Mouse (Mus musculus): ENCODE measurements around the gene Brd4. TPM values are rescaled to one million over a fixed set of nuclear protein-coding genes. Genes with fewer than 3 reads are reported as not detected.
"Not testable (repeated sequence)": the region's sequence is repeated elsewhere in the genome, so short reads cannot be mapped to it uniquely, and the experiment has no call there.

Brd4 gene
- polyA plus RNA-seq, 1 experiment from 2014 or later, result 82.2 TPM

DNA sequence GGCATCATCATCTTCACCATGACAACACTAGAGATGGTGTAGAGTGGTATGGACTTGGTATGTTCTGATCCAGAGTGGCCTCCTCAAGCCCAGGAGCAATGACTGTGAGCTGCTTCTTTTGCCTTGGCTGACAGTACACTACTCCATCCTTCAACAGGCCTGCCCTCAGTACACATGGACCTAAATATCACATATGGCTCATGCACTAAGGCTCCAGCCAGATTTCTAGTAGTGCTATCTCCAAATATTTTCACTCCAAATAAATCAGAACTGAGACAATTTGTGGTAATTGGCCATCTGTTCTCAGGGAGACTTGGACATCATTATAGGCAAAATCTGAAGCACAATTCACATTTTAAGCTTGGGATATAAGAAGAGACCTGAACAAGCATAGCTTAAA lies 51.3 kb downstream of the Brd4 start:
- Histone ChIP-seq H3K4me3 (ENCODE audit: low read depth, low read length) (no peak overlapping the region), H3K36me3 (ENCODE audit: control insufficient read depth, insufficient read depth, low read length) (peaks cover 5% of the 10 kb centered on the region; the same call in 1 of the 2 replicates), H3K27me3 (ENCODE audit: control insufficient read depth, insufficient read depth, low read length) (no peaks in the 10 kb centered on the region), H3K9me3 (ENCODE audit: control insufficient read depth, low read length) (no peaks in the 10 kb centered on the region), H3K27ac (ENCODE audit: low read depth, low read length) (no peak overlapping the region), H3K9ac (replicated peaks; ENCODE audit: low read depth, low read length) (no peak overlapping the region), H3K4me1 (ENCODE audit: control insufficient read depth, insufficient read depth, low read length) (peaks cover 6% of the 10 kb centered on the region; the same call in 1 of the 2 replicates), H3K4me2 (ENCODE audit: low read depth, low read length) (no peak overlapping the region)
- no peak for ATAC-seq (ENCODE audit: low read depth)

DNA sequence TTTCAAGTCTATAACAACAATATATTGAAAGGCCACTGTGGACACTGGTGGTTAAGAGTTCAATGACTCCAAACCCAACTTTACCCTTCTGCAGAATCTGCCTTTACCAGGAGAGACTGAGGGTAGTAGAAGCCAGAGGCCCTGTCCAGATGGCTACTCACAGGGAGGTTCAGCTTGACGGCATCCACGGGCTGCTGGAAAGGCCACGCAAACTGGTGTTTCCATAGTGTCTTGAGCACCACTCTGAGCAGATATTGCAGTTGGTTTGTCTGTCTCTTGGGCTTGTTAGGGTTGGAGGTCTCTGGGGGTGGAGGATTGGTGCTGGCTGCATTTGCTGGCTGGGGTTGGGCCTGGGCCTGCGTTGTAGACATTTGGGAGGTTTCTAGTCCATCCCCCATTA lies 55.3 kb downstream of the Brd4 start:
- H3K4me3 ChIP-seq (ENCODE audit: low read depth, low read length), result no peak overlapping the region
- H3K9me3 ChIP-seq (ENCODE audit: control insufficient read depth, low read length), result no peaks in the 10 kb centered on the region
- no peak overlapping the region for H3K4me2 ChIP-seq (ENCODE audit: low read depth, low read length)
- 94% methylated on average over 4 of the region's 4 CpGs for WGBS
- H3K9ac ChIP-seq (replicated peaks; ENCODE audit: low read depth, low read length), result no peak overlapping the region
- H3K36me3 ChIP-seq (ENCODE audit: control insufficient read depth, insufficient read depth, low read length), result peaks cover 18% of the 10 kb centered on the region; the same call in 1 of the 2 replicates
- H3K4me1 ChIP-seq (ENCODE audit: control insufficient read depth, insufficient read depth, low read length), result no peaks in the 10 kb centered on the region
- H3K27me3 ChIP-seq (ENCODE audit: control insufficient read depth, insufficient read depth, low read length), result no peaks in the 10 kb centered on the region
- no peak for ATAC-seq (ENCODE audit: low read depth)
- H3K27ac ChIP-seq (ENCODE audit: low read depth, low read length), result no peak overlapping the region

DNA sequence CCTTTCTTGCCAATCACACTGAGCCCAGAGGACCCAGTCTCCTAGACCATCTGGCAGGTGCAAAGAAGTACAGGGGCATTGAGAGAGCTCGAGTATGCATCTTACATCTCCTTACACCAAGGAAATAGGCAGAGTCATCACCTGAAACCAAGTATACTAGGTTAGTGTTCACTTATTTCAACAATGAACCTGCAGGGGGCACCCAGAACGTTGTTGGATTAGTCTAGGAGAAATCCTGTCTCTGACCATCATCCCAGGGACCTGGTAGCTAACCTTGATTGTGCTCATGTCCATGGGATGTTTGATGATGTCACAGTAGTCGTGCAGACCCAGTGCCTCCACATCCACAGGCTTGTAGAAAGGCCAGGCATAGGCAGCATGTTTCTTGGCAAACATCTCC lies 63.6 kb downstream of the Brd4 start:
- no peak for ATAC-seq (ENCODE audit: low read depth)
- peaks cover 61% of the 10 kb centered on the region for H3K36me3 ChIP-seq (ENCODE audit: control insufficient read depth, insufficient read depth, low read length)
- no peak overlapping the region for H3K4me3 ChIP-seq (ENCODE audit: low read depth, low read length)
- no peaks in the 10 kb centered on the region for H3K27me3 ChIP-seq (ENCODE audit: control insufficient read depth, insufficient read depth, low read length)
- no peak overlapping the region for H3K4me2 ChIP-seq (ENCODE audit: low read depth, low read length)
- no peak overlapping the region for H3K9ac ChIP-seq (replicated peaks; ENCODE audit: low read depth, low read length)
- no peaks in the 10 kb centered on the region for H3K4me1 ChIP-seq (ENCODE audit: control insufficient read depth, insufficient read depth, low read length)
- H3K9me3 ChIP-seq (ENCODE audit: control insufficient read depth, low read length), result no peaks in the 10 kb centered on the region
- H3K27ac ChIP-seq (ENCODE audit: low read depth, low read length), result no peak overlapping the region
- 75% methylated on average over 3 of the region's 3 CpGs for WGBS

DNA sequence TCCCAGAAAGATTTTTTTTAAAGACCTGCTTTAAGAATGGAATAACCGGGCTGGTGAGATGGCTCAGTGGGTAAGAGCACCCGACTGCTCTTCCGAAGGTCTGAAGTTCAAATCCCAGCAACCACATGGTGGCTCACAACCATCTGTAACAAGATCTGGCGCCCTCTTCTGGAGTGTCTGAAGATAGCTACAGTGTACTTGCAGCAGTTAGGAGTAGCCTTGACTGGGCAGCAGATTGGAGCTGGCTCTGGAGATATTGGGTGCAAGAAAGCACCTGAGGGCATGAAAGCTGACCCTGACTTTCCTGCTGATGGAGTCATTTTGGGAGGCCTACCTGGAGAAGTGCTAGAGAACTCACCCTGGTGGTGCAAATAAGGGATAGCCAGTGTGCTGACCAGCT lies 68.9 kb downstream of the Brd4 start:
- not testable (repeated sequence) for H3K4me1 ChIP-seq (ENCODE audit: control insufficient read depth, insufficient read depth, low read length); H3K4me3 ChIP-seq (ENCODE audit: low read depth, low read length); ATAC-seq (ENCODE audit: low read depth); H3K27ac ChIP-seq (ENCODE audit: low read depth, low read length); H3K27me3 ChIP-seq (ENCODE audit: control insufficient read depth, insufficient read depth, low read length); H3K9me3 ChIP-seq (ENCODE audit: control insufficient read depth, low read length); H3K9ac ChIP-seq (replicated peaks; ENCODE audit: low read depth, low read length); H3K4me2 ChIP-seq (ENCODE audit: low read depth, low read length)
- WGBS, result 78% methylated on average over 4 of the region's 4 CpGs
- H3K36me3 ChIP-seq (ENCODE audit: control insufficient read depth, insufficient read depth, low read length), result peaks cover 66% of the 10 kb centered on the region

DNA sequence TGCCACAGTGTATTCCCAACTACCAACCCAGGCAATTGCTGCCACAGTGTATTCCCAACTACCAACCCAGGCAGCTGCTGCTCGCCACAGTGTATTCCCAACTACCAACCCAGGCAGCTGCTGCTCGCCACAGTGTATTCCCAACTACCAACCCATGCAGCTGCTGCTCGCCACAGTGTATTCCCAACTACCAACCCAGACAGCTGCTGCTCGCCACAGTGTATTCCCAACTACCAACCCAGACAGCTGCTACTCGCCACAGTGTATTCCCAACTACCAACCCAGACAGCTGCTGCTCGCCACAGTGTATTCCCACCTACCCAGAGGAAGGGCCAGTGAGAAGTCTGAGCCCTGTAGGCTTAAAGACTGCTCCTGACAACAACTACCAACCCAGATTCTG lies 73.0 kb downstream of the Brd4 start:
- H3K4me1 ChIP-seq (ENCODE audit: control insufficient read depth, insufficient read depth, low read length); ATAC-seq (ENCODE audit: low read depth); H3K4me3 ChIP-seq (ENCODE audit: low read depth, low read length); H3K27ac ChIP-seq (ENCODE audit: low read depth, low read length); H3K9ac ChIP-seq (replicated peaks; ENCODE audit: low read depth, low read length); H3K4me2 ChIP-seq (ENCODE audit: low read depth, low read length); H3K27me3 ChIP-seq (ENCODE audit: control insufficient read depth, insufficient read depth, low read length); H3K9me3 ChIP-seq (ENCODE audit: control insufficient read depth, low read length): not testable (repeated sequence)
- peaks cover 74% of the 10 kb centered on the region for H3K36me3 ChIP-seq (ENCODE audit: control insufficient read depth, insufficient read depth, low read length)
- WGBS, result 91% methylated on average over 6 of the region's 6 CpGs

DNA sequence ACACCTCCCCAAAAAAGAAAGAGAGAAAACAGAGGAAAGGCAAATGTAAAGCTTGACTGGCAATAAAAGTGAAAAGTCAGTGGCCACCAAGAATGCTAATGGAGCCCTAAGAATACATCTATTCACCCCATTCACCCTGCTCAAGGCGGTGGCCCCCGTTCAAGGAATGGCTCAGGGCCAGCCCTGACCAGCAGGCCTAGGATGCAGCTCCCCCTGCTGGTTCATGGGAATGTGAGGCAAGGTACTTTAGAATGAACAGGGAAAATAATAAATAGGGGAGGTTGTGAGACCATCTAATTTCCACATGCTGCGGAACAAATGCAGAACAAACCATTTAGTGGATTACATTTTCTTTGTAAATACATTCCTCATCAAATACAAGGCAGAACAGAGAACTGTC lies 74.8 kb downstream of the Brd4 start:
- Histone ChIP-seq H3K36me3 (ENCODE audit: control insufficient read depth, insufficient read depth, low read length) (peaks cover 73% of the 10 kb centered on the region), H3K9ac (replicated peaks; ENCODE audit: low read depth, low read length) (no peak overlapping the region), H3K4me3 (ENCODE audit: low read depth, low read length) (no peak overlapping the region), H3K4me2 (ENCODE audit: low read depth, low read length) (no peak overlapping the region), H3K4me1 (ENCODE audit: control insufficient read depth, insufficient read depth, low read length) (no peaks in the 10 kb centered on the region), H3K27me3 (ENCODE audit: control insufficient read depth, insufficient read depth, low read length) (no peaks in the 10 kb centered on the region), H3K9me3 (ENCODE audit: control insufficient read depth, low read length) (no peaks in the 10 kb centered on the region), H3K27ac (ENCODE audit: low read depth, low read length) (0 out of 2 replicates have a peak overlapping the region, but pooled peaks have one; percentile 39)
- 28% methylated on average over 3 of the region's 3 CpGs for WGBS
- ATAC-seq (ENCODE audit: low read depth), result peak; percentile 71; the same call in 1 of the 2 replicates

DNA sequence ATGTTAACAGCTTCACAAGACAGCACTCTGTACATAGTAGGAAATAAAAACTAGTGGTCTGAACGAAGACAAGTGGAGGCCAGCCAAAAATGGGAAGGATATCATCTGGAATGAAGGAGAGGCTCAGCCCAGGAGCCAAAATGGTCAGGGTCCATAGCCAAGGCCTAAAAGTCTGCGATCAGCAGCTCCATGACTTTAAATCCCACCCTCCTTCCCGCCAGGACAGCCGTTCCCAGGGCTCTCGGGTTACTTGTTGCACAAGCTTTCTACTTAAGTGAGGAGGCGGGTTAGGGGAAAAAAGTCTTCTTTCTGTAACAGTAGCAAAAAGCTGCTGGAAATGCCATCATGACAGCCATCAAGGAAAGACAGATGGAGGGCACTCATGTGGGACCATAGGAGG lies 75.4 kb downstream of the Brd4 start:
- no peak overlapping the region for H3K4me3 ChIP-seq (ENCODE audit: low read depth, low read length)
- no peak overlapping the region for H3K9ac ChIP-seq (replicated peaks; ENCODE audit: low read depth, low read length)
- peaks cover 70% of the 10 kb centered on the region for H3K36me3 ChIP-seq (ENCODE audit: control insufficient read depth, insufficient read depth, low read length)

DNA sequence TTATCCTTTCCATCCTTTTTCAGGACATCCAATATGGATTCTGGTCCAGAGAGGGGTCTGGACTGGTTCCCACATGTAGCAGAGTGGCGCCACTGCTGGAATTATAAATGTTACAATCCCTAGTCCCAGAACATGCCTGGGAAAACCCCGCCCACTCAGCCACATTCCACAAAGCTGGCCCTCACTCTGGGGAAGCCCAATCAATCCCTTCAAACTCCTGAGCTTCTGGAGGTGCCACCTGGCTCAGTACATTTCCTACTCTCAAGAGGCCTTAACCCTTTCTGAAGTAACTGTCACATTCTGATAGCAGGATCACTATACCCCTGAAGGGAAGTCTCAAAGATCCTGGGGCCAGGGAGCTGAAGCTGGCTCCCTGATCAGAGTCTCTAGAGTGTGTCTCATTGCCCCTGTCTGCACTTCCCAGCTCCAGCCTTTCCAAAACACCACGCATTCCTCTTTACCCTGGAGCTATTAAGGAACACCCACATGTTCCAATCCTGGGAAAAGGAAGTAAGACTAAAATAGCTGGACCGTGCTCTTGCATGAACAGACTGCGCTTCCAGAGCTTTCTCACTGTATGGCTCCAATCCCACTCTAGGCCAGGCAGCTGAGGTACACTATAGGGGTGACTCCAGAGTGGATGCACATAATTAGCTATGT lies 76.8 kb downstream of the Brd4 start:
- ATAC-seq (ENCODE audit: low read depth), result no peak
- no peak overlapping the region for H3K4me3 ChIP-seq (ENCODE audit: low read depth, low read length)
- no peak overlapping the region for H3K9ac ChIP-seq (replicated peaks; ENCODE audit: low read depth, low read length)
- no peaks in the 10 kb centered on the region for H3K27me3 ChIP-seq (ENCODE audit: control insufficient read depth, insufficient read depth, low read length)
- H3K36me3 ChIP-seq (ENCODE audit: control insufficient read depth, insufficient read depth, low read length), result peaks cover 67% of the 10 kb centered on the region
- no peak overlapping the region for H3K4me2 ChIP-seq (ENCODE audit: low read depth, low read length)
- no peak overlapping the region for H3K27ac ChIP-seq (ENCODE audit: low read depth, low read length)
- H3K9me3 ChIP-seq (ENCODE audit: control insufficient read depth, low read length), result no peaks in the 10 kb centered on the region
- 83% methylated on average over 5 of the region's 5 CpGs for WGBS
- H3K4me1 ChIP-seq (ENCODE audit: control insufficient read depth, insufficient read depth, low read length), result no peaks in the 10 kb centered on the region

More for the DNA sequence above, 75.4 kb downstream of the Brd4 start:
- Histone ChIP-seq H3K4me2 (ENCODE audit: low read depth, low read length) (no peak overlapping the region), H3K9me3 (ENCODE audit: control insufficient read depth, low read length) (no peaks in the 10 kb centered on the region), H3K27ac (ENCODE audit: low read depth, low read length) (no peak overlapping the region), H3K27me3 (ENCODE audit: control insufficient read depth, insufficient read depth, low read length) (no peaks in the 10 kb centered on the region), H3K4me1 (ENCODE audit: control insufficient read depth, insufficient read depth, low read length) (no peaks in the 10 kb centered on the region)
- no peak for ATAC-seq (ENCODE audit: low read depth)
- 60% methylated on average over 6 of the region's 6 CpGs for WGBS

DNA sequence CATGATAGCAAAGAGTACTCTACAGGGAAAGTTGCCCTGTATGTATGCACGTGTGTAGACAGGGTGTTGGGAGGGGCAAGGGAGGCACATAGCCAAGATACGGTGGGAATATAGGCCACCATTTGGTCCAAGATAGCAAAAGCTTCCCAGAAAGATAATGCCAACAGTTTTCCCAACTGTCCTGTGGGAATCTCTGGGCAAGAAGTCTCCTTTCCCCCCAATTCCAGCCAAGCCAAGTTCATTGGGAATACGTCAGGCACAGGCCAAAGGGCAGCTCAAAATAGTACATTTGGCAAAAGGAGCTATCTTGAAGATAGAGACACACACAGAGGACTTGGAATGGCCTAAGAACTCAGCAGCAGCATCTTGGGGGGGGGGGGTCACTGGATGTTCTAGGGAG lies 79.2 kb downstream of the Brd4 start:
- ATAC-seq (ENCODE audit: low read depth), result no peak

More for the DNA sequence above, 79.2 kb downstream of the Brd4 start:
- H3K9ac ChIP-seq (replicated peaks; ENCODE audit: low read depth, low read length), result no peak overlapping the region
- H3K36me3 ChIP-seq (ENCODE audit: control insufficient read depth, insufficient read depth, low read length), result peaks cover 65% of the 10 kb centered on the region
- H3K27me3 ChIP-seq (ENCODE audit: control insufficient read depth, insufficient read depth, low read length), result no peaks in the 10 kb centered on the region
- no peaks in the 10 kb centered on the region for H3K9me3 ChIP-seq (ENCODE audit: control insufficient read depth, low read length)
- no peaks in the 10 kb centered on the region for H3K4me1 ChIP-seq (ENCODE audit: control insufficient read depth, insufficient read depth, low read length)
- H3K27ac ChIP-seq (ENCODE audit: low read depth, low read length), result no peak overlapping the region
- H3K4me3 ChIP-seq (ENCODE audit: low read depth, low read length), result no peak overlapping the region
- no peak overlapping the region for H3K4me2 ChIP-seq (ENCODE audit: low read depth, low read length)
- 89% methylated on average over 3 of the region's 3 CpGs for WGBS
